Mouse (Mus musculus): Measurements from ENCODE around the gene Ets2.

The Ets2 gene

DNA sequence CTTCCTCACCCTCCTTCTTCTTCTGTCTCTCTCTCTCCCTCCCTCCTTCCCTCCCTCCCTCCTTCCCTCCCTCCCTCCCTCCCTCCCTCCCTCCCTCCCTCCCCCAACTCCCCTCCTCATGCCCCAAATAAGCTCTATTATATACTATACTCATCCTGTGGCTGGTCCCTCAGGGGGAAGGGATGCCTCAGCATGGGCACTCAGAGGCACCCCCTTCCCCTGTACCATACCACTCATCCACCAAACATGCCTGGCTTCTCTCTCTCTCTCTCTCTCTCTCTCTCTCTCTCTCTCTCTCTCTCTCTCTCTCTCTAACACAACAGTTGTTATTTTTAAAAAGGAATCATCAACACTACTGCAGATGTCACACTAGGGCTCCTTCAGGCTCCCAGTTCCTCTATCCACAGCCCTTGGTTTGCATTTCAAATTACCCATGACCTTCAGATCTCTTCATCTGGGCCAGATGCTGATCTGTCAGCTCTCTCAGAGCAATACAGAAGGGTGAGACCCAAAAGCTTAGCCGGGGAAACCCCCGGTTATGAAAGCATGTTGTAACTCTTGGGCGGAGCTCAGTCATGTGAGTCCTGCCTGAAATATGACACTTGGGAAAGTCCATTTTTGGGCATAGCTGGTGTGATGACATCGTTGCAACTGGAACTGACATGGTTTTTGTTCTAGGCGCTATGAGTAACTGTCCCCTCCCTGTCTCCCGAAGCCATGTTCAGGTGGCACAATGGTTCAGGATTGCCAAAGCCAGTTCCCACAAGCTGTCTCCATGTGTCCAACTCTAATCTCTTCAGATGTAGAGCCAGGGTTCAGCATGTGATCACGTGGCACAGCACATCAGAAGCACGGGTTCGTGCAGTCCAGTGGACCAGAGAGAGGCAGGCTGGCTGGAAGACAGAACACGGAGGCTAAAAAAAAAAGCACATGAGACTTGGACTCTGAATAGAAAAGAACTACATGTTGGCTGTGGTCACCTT lies 26.9 kb downstream of the Ets2 start:
- DNase-seq (ENCODE audit: low read depth in 2 of 2, low spot score in 2 of 2) = peak; percentile 63 to 66

DNA sequence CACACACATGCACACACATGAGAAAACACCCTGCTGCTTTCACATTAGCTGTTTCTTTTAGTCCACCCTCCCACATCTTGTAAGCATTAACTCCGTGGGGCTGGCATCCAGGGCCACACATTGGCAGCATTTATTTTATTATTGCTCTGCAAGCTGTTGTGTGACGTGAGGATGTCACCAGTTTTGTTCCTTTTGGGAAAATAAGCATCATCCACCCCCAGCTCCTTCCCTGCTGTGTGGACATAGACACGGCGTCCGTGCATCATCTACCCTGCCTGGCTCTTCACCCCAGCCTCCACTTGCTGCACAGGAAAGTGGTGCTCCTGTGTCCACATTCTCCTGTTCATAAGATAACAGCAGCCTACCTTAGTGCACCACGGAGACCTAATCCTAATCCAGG lies 27.9 kb downstream of the Ets2 start:
- no peak for DNase-seq (ENCODE audit: low read depth in 2 of 2, low spot score in 2 of 2)

DNA sequence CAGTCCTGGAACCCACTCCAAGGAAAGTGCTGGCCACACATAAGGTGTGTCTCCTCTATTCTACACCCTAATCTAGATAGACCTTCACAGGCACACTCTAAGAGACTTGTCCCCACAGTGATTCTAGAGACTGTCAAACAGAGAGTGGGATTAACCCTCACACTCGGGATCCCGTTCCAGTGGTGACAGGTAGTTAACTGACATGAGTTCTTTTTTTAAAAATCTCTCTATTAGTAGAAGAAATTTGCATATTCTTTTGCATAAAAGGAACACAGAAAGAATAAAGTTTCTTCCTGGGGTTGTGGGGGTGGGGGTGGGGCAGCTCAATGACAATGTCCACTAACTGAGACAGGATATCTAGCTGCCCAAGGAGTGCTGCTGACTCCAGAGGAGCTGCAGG lies 32.9 kb downstream of the Ets2 start:
- DNase-seq (ENCODE audit: low read depth in 2 of 2, low spot score in 2 of 2) = no peak

DNA sequence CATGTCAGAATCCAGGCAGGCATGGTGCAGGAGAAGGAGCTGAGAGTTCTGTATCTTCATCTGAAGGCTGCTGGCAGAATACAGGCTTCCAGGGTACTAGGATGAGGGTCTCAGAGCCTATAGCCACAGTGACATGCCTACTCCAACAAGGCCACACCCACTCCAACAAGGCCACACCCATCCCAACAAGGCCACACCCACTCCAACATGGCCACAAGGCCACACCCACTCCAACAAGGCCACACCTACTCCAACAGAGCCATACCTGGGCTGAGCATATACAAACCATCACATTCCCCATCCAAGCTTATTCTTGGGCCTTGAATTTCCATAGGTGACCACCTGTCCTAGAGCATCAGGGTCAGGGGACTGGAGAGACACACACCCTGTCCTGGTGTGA lies 34.2 kb downstream of the Ets2 start:
- no peak for DNase-seq (ENCODE audit: low read depth in 2 of 2, low spot score in 2 of 2)

DNA sequence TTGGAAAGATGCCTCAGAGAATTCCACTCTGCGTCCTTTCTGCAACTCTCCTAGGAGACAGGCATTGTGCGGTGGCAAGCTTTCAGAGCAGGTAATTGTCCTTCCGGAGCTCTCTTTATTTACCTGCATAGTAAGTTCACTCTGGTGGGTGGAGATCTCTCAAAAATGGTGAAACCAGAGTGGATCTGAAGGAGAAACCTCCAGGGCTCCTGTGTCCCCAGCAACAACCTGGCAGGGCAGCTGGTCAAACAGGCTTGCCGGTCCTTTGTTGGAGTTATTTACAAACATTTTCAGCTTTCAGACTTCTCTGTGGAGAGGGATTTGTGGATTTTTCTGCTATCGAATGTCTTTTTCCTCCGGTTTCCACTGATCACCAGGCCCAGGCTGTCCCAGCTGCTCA lies 34.6 kb downstream of the Ets2 start:
- no peak for DNase-seq (ENCODE audit: low read depth in 2 of 2, low spot score in 2 of 2)

DNA sequence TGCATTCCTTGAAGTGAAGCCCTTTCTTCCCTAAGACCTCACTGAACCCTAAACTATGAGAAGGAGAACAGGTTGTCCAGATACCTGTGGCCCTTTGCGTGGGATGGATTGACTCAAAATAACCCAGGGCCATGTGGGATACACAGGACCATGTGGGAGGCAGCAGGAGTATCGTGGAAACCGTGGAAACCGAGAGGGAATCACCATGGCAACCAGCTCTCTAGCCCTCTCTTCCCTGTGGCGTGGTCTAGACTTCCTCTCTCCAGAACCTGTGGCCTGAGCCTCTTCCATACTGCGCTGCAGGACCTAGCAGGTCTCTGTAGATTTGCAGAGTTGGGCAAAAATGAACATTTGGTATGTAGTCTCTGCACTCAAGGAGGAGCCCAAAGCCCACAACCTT lies 37.6 kb downstream of the Ets2 start:
- DNase-seq (ENCODE audit: low read depth in 2 of 2, low spot score in 2 of 2) = no peak

DNA sequence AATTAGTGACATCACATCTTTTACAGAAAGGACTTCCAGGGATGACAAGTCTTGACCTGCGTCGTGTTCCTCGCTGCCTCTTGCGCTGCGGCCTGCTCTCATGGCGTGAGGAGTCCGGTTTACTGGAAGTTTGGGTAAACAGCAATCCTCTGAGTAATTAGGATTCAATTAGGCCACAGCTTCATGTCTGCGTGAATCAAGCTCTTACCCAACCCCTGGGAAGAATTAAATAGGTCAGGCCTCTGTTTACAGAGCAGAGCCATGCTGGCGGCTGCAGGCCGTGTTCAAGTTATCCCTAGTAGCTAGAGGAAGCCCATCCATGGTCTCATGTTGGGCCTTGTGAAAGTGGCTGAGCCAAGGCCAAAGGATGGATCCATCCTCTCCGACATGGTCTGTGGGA lies 39.5 kb downstream of the Ets2 start:
- DNase-seq (ENCODE audit: low read depth in 2 of 2, low spot score in 2 of 2) = no peak

DNA sequence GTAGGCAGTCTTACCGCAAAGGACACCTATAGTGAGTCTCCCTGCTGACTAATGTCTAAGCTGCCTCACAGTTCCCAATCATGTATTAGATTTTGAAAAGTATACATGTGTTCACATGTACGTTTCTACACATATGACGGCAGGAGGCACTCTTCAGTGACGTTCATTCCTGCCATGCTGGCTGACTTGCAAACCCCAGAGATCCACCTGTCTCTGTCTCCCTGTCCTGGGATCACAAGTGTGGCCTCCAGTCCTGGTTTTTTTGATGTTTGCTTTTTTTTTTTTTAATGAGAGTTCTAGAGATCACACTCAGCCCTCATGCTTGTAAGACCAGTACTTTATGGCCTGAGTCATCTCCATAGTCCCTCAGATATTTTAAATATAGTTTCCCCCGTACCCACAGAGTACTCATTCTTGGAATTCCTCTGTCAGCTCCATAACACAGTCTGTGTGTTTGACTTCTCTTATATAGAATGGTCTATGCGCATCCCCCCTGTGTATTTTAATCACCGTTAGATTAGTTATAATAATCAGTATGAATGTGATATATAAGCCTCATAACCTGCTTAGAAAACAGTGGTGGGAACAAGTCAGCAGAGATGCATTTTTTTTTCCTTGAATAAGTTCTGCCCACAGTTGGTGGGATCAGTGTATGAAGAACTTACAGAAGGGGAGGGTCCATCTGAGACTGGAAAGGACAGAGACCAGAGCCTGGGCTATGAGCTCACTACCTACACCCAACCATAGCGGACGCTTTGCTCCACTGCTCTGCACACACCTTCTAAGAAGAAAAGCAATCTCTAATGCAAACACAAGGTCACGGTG lies 40.3 kb downstream of the Ets2 start:
- no peak for DNase-seq (ENCODE audit: low read depth in 2 of 2, low spot score in 2 of 2)

DNA sequence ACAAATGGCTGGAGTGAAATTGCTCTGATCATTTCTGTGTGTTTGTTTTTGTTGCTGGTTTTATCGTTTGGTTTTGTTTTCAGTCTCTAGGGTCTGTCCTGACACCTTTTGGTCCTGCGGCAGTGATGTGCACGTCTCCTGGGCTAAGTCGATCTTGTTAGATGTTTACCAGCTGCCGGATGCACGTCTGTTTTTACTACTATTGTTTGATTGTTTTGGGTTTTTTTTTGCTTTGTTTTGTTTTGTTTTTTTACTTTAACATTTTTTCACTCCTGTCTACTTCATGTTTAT lies 40.8 kb downstream of the Ets2 start:
- no peak for DNase-seq (ENCODE audit: low read depth in 2 of 2, low spot score in 2 of 2)

DNA sequence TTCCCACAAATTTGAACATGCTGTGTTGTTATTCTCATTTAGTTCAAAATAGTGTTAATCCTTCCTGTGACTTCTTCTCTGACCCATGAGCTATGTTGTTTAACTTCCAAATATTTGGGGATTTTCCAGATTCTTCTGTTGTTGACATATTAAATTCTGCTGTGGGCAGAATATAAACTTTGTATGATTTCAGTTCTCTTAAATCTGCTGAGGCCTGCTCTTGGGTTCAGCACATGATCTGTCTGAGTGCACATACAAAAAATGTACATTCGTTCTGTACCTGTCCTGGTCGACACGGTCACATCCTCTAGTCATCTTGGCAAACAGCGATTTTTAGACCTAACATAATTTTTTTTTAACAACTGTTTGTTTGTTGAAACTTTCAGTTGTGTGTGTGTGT lies 41.2 kb downstream of the Ets2 start:
- no peak for DNase-seq (ENCODE audit: low read depth in 2 of 2, low spot score in 2 of 2)

DNA sequence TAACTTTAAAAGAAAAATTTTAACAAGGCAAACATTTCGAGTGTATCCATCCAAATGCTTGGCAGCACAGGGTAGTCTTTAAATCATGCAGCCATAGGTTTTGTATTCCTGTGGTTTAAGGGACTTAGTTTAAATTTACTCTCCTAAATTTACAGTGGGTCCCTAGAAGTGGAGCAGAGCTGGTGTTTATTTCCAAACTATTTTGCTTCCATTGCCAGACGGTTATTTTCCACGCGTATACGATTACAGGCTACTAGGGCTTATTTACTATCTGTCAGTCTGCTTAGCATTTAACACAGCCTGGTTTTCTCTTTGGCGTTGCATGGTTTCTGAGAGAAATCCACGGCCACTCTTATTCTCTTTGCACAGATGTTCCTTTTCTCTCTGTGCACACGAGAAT lies 42.9 kb downstream of the Ets2 start:
- no peak for DNase-seq (ENCODE audit: low read depth in 2 of 2, low spot score in 2 of 2)

DNA sequence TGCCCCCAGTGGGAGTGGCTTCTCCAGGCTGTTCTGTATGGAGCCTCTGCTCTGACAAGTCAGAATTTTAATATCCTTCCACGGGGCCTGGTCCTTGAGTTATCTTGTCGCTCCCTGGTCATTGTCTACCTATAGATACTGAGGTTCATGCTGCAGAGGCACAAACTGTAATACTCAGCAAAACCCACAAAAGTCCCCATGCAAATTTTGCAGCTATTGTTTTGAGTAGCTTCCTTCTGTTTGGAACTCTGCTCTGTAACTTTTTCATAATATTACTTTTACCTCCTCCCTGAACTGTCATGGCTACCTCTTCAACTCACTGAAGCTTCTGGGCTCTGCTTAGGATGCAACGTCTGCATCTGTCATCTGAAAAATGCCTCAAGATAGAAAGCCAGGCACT lies 43.8 kb downstream of the Ets2 start:
- no peak for DNase-seq (ENCODE audit: low read depth in 2 of 2, low spot score in 2 of 2)

DNA sequence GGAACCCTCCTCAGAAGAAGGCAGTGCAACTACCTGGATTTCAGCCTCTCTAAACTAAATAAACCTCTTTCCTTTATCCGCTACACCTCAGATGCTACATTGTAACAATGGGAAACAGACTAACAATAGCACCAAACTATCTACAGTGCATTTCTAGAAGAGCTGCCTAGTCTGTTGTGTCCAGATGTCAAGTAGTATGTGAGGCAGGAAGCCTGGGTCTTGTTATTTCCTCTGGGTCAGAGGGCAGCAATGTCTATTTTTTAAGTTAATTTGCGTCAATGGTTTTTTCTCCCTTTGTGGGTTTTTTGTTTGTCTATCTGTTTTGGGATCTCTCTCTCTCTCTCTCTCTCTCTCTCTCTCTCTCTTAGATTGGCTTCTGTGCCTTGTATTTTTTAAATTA lies 44.7 kb downstream of the Ets2 start:
- DNase-seq (ENCODE audit: low read depth in 2 of 2, low spot score in 2 of 2) = no peak

DNA sequence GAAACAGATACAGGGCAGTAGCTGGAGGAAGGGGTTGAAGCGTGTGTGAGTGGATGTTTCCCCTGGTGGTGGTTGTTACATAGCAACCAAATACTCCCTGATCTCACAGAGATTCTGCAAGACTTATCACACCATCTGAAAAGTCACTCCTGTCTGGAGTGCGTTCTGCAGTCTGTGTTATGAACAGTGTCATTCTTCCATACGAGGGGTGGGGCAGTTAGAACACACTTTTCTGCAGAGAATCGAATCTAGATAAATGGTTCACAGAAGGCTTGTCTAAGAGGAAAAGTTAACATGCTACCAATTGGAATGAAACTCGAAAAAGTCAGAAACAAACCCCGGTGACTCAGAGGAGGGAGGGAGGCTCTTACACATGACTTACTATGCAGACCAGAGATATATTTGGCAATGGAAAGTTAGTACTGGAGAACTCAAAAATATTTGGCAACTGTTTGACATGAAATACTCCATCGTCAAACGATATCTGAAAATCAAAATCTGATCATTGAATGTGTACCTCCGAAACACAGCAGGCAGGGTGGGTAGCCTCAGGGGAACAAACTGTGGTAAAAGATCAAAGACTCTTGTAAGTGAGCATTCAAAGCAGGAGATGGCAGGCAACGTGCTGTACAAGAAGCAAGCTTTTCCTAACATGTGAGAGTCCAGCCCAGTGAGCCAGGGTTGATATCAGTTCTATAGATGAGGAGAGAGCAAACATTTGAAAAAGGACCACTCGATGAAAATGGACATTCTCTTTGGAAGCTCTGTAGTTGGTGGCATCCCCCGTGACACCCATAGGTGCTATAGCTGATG lies 47.6 kb downstream of the Ets2 start:
- peak; percentile 35 to 54 for DNase-seq (ENCODE audit: low read depth in 2 of 2, low spot score in 2 of 2)

DNA sequence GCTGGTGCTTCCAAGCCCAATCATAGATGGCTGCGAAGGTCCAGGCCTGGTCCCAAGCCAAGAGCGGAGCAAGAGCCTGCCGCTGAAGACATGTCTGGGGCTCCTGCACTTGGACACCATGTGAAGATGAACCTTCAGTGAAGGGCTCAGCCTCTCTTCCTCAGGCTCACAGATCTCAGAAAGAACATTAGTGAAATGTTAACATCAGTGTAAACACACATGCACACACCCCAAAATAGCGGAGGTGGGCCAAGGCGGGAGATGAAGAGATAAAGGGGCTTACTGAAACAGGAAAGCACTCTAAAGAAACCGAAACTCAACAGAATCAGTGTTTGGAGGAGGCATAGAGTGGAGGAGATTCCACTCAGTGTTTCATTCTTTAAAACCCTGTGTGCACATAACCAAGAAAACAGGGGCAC lies 48.3 kb downstream of the Ets2 start:
- peak; percentile 53 to 69 for DNase-seq (ENCODE audit: low read depth in 2 of 2, low spot score in 2 of 2)

DNA sequence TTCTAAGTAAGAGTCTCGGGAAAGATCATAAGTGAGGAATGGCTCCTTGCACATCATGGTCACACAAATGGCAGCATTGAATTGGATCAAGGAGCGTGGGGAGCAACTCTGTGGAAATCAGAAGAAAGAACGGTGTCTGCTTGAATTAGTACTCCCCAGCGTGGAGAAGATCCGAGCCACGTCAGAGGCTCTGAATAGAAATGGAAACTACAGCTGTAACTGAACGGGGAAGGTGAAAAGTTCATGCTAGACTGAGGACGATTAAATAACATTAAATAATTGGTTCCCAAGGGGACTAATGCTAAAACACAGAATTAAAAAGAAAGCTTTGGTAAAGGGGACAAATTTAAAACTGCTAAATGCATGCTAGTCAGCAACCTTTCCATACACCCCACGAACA lies 50.6 kb downstream of the Ets2 start:
- DNase-seq (ENCODE audit: low read depth in 2 of 2, low spot score in 2 of 2) = no peak

DNA sequence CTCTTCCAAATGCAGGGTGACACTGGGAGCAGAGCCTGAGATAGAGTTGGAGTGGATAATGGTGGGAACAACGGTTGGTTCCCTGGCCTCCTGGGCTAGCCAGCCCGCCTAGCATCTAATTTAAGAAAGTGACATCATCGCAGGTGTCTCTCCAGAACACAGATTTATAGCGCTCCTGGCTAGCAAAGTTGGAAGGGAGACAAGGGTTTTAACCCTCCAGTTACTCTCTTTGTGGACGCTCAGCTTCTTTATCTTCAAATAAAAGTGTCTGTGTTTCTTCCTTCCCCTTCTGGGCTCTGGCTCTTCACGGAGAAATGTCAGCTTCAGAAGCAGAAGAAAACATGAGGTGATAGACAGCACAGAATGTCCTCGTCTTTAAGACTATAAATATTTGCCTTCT lies 51.4 kb downstream of the Ets2 start:
- DNase-seq (ENCODE audit: low read depth in 2 of 2, low spot score in 2 of 2) = no peak

DNA sequence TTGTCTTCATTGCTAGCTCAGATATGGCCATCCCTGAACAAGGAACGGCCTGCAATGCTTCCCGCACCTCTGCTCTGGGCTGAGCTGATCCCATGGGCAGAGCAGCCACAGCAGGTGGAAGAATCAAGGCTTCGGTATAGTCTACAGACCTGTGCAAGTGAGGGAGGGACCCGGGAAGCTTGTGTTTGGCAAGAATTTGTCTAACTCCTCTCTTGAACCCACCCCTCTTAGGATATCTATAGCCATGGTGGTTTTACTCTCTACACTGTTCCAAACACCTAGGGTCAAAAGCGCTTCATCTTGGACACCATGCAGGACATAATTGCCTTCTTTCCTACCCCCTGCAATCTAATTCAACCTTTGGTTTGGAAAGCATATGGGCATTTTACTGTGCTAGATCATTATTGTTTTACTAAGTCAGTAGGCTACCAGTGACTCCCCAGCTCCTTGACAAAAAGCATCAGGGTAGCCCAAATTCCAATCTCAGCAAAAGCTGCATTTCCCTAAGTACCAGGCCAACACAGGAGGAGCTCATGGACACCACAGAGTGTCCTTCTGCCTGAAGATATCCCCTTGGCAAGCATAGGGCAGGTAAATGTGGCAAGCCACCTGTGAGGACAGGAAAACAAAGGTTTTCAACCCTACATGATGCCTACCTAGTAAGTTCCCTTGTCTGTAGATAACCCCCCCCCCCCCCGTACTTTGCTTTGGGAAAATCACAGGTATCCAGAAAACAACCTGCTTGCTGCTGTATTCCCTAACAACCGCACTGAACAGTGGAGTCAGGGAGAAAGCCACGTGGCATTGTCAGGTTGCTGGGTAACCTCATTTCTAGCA lies 57.5 kb downstream of the Ets2 start:
- DNase-seq (ENCODE audit: low read depth in 2 of 2, low spot score in 2 of 2) = no peak

DNA sequence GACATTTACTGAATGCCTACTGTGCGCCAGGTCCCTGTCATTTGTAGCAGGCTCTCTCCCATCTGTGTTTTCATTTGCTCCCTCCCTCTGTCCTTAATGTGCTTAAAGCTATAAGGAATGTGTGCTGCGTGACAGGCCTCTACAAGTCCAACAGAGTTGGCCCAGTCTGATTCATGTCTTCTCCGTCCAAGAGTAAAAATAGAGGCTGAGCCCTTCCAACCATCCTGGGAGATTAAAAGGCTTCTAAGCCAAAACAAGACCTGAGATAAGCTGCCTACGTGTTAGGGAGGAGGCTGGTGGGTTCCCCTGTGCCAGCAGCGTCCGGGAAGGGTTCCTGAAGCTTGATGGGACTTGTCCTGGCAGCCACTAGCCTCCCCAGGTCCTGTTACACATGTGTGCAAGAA lies 58.1 kb downstream of the Ets2 start:
- no peak for DNase-seq (ENCODE audit: low read depth in 2 of 2, low spot score in 2 of 2)

DNA sequence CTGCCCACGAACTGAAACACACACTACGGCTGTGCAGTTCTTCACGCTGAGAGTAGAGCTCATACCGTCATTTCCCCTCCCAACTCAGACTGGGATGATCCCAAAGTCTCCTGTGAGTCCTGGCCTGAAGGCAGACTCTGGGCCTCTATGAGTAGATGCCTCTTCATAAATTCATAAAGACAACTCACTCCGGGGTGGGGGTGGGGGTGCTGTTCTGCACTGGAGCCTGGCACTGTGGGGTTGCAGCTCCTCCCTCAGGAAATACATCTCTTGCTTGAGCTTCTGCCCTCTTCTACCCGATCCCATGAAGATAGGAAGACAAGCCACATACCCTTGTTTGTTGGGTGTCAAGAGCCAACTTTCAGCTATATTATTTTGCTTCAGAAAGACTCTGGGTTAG lies 59.9 kb downstream of the Ets2 start:
- DNase-seq (ENCODE audit: low read depth in 2 of 2, low spot score in 2 of 2) = no peak

DNA sequence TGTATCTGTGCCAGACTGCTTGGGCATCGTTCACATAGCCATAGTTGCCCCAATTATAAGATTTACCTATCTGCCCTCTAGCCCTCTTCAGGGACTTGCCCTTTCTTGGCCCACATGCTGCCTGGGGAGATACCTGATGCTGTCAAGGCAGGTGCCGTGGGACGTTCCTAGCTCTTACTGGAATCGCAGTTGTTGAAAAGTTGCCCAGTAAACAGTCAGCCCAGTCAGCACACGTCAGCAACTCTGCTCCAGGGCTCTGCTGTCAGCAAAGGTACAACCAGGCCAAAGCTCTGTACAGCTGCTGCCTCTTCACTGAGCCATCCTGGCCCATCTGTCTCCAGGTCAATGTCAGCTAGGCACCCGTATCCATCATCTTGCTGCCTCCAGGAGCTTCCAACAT lies 61.3 kb downstream of the Ets2 start:
- no peak for DNase-seq (ENCODE audit: low read depth in 2 of 2, low spot score in 2 of 2)
